Mouse (Mus musculus): ENCODE measurements around the gene Selplg.

GRCm38 (mm10) chr5:113878943-113879617 lies 46.6 kb upstream of the Selplg start:
- TF ChIP-seq CTCF (IDR thresholded peaks at IDR 0.05) (no peak), POLR2A (IDR thresholded peaks at IDR 0.05; ENCODE audit: insufficient read depth, low read depth, low read length) (no peak)

All from heart, adult 2 months (tissue).